Mouse (Mus musculus): Measurements from ENCODE around the gene Higd1b. TPM values are rescaled to one million over a fixed set of nuclear protein-coding genes. Genes with fewer than 3 reads are reported as not detected.

The Higd1b gene
- total RNA-seq (2023), result not detected in 4 replicates

DNA sequence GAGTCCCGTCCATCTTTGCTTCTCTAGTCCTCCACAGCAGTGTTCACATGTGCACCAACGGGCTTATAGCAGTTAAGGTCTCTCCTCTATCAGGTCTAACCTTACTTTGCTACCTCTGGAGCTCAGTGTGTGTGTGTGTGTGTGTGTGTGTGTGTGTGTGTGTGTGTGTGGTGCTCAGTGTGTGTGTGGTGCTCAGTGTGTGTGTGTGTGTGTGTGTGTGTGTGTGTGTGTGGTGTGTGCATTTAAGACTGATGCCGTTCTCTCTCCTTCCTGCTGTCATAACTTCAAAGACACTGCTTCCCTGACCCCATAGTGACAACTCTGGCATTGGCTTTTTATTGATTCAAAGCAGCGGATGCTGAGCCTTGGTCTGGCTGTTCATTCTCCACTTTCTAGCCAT is at the start of gene Higd1b:
TSS of gene Higd1b (plus strand) at position 301 of the 400 bp plus-strand sequence.

DNA sequence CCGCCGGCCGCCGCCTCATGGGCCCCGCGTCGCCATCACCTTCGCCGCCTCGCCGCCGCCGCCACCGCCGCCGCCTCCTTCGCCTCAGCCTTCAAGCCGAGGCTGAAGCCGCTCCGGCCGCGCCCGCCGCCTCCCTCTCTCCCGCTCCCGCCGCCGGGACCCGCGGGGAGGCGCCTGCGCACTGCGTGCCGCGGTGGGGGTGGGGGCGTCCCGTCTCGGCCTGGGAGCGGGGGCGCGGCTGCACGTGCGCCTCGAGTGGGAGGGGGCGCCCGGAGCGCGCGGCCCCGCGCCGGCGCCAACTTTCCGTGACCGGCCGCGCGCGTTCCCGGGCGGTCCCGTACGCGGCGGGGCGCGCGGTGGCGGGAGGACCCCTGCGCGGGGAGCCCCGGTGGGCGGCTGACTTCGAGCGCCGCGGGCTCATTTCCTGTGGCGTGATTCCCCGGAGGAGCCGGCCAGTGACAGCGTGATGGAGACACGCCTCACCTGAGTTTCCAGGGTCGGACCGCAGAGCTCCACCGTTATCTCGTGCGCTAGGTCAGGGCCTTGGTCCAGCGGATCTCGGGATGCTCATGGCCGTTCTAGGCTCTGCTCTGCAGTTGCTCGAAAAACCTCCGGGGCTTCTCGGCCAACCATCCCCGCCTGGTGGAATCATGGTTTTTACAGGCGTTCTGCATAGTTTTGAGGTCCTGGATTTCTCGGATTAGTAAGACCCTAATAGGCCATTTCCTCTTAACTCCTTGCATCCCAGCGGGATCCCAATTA is 16.4 kb upstream of the Higd1b start, which contains the start of gene Gjc1:
TSS of gene Gjc1 (minus strand) at position 680 of the 762 bp plus-strand sequence.

GRCm38 (mm10) chr11:102880585-102881313 is 45.1 kb downstream of the Higd1b start, which contains the start of the genes Eftud2 and Ccdc103:
Gene Eftud2 (minus strand): TSS chr11:102880985.
Gene Ccdc103 (plus strand): TSS chr11:102881204.

DNA sequence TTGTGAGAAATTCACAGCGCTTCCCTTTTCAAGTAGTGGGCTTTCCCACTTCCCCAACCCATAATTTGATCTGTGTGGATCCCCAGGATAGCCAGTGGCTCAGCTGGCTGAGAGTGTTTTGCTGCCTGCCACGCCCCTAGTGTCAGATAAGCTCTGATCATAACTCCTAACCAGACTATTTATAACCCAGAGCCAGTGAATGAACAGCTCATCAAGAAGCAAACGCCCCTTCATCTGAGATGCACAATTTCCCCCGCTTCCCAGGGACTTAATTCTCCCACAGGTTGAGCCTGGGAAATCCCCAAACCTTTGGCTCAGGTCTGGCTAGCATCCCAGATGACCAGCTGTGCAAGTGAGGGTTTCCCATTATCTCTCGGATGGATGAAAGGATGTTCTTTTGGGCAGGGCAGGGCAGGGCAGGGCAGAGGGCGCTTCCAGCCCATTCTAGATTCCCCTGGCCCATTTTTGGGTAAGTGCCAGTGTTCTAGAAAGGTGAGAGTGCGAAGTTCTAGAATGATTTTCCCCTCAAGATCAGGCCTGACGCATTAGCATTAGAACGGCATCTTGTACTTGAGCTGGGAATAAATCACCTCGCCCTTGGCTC is 49.1 kb downstream of the Higd1b start, which contains the start of gene Fam187a:
TSS of gene Fam187a (plus strand) at position 554 of the 604 bp plus-strand sequence.

Other genes starting within 250 kb of the Higd1b start
- 0.16 TPM in 1 of 4 replicates, not detected in the others for gene Fzd2, start 231.5 kb upstream of the Higd1b start, total RNA-seq (2023)
- gene Meioc, start 172.1 kb upstream of the Higd1b start, total RNA-seq (2023), result not detected in 4 replicates
- gene Ccdc43, start 138.1 kb upstream of the Higd1b start, total RNA-seq (2023), result 25.1 to 37.5 TPM (median 30.4 TPM) in 4 replicates
- 2.1 TPM in 1 of 4 replicates, not detected in the others for gene Adam11, start 74.4 kb upstream of the Higd1b start, total RNA-seq (2023)
- not detected in 4 replicates for gene Gjc1, start 16.1 kb upstream of the Higd1b start, total RNA-seq (2023)
- 133 to 168 TPM (median 155 TPM) in 4 replicates for gene Eftud2, start 45.1 kb downstream of the Higd1b start, total RNA-seq (2023)
- not detected in 4 replicates for gene Ccdc103, start 45.4 kb downstream of the Higd1b start, total RNA-seq (2023)
- not detected in 4 replicates for gene Fam187a, start 49.3 kb downstream of the Higd1b start, total RNA-seq (2023)
- not detected in 4 replicates for gene Gfap, start 65.1 kb downstream of the Higd1b start, total RNA-seq (2023)
- 0.38 to 0.83 TPM (median 0.46 TPM) in 4 replicates for gene Kif18b, start 89.3 kb downstream of the Higd1b start, total RNA-seq (2023)
- not detected in 4 replicates for gene C1ql1, start 110.8 kb downstream of the Higd1b start, total RNA-seq (2023)
- 64.9 to 70.9 TPM (median 67.6 TPM) in 4 replicates for gene Nmt1, start 192.3 kb downstream of the Higd1b start, total RNA-seq (2023)
- gene Dcakd, start 192.5 kb downstream of the Higd1b start, total RNA-seq (2023), result 13.1 to 16.8 TPM (median 14.1 TPM) in 4 replicates

Measured in B cell, adult 62 days (primary cell).